Mouse (Mus musculus) central nervous system, embryonic 14 days (tissue): Measurements from ENCODE around the gene Lix1l. TPM values are rescaled to one million over a fixed set of nuclear protein-coding genes. Genes with fewer than 3 reads are reported as not detected.

ENCODE experiments used
- polyA plus RNA-seq: library from polyadenylated mRNA; depleted of rRNA; stranded (reverse); fragments of >200 nt; gene quantifications from 2 replicates; pipeline ENCODE4 v1.2.3, GENCODE M21; 2012; rRNA removed

Gene Lix1l
- polyA plus RNA-seq: 85.4 and 88.5 TPM in 2 replicates

GRCm38 (mm10) chr3:96600639-96601250 lies at the start of gene Lix1l:
TSS of gene Lix1l (plus strand) at chr3:96601149.

GRCm38 (mm10) chr3:96557694-96558093 lies 43.3 kb upstream of the Lix1l start, which contains the start of gene Txnip:
TSS of gene Txnip (plus strand) at chr3:96557957.

GRCm38 (mm10) chr3:96576690-96577541 lies 24.0 kb upstream of the Lix1l start, which contains the start of gene Gm16253:
TSS of gene Gm16253 (plus strand) at chr3:96576984.

GRCm38 (mm10) chr3:96593790-96594560 lies 7.0 kb upstream of the Lix1l start, which contains the start of gene Polr3gl:
TSS of gene Polr3gl (minus strand) at chr3:96594181.

GRCm38 (mm10) chr3:96596228-96596707 lies 4.7 kb upstream of the Lix1l start, which contains the start of gene Ankrd34a:
TSS of gene Ankrd34a (plus strand) at chr3:96596636.

GRCm38 (mm10) chr3:96629729-96630600 lies 29.0 kb downstream of the Lix1l start, which contains the start of gene Rbm8a:
TSS of gene Rbm8a (plus strand) at chr3:96629933.

DNA sequence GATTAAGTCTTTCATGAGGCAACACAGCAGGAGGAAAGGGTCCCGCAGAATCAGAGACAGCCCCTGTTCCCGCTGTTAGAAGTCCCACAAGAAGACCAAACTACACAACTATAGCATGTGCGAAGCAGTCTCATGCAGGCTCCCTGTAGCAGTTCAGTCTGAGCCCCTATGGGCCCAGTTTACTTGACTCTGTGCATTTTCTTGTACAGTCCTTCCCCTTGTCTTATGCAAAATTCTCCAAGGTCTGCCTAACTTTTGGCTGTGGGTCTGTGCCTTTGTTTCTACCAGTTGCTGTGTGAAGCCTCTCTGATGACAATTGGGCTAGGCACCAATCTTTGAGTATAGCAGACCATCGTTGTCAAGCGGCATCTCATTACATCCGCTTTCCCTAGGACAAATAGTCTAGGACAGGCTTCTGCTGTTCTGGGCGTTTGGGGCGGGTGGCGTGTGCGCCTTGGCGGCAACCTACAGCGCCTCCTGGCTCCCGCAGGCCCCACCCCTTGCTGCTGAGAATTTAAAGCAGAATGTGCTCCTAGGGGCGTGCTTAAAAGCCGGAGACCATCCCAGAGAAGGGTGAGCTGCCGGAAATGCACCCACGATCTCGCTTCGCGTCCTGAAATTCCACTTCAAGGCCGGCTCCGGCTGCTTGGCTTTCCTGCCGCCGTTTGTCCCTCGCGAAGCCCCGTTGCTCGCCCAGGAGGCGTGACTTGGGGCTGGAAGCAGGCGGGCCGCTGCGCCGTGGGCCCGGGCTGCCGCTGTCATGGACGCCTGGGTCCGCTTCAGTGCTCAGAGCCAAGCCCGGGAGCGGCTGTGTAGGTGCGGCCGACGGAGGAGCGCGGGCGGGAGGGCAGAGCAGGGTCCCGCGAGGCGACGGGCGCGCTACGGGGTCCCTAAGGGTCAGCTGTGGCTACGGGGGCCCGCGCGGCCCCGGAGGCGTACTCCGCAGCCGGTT lies 34.3 kb downstream of the Lix1l start, which contains the start of the genes Pex11b and Gm42957:
Gene Pex11b (plus strand): TSS at position 449 of the 952 bp plus-strand sequence.
Gene Gm42957 (plus strand): TSS at position 547 of the 952 bp plus-strand sequence.

DNA sequence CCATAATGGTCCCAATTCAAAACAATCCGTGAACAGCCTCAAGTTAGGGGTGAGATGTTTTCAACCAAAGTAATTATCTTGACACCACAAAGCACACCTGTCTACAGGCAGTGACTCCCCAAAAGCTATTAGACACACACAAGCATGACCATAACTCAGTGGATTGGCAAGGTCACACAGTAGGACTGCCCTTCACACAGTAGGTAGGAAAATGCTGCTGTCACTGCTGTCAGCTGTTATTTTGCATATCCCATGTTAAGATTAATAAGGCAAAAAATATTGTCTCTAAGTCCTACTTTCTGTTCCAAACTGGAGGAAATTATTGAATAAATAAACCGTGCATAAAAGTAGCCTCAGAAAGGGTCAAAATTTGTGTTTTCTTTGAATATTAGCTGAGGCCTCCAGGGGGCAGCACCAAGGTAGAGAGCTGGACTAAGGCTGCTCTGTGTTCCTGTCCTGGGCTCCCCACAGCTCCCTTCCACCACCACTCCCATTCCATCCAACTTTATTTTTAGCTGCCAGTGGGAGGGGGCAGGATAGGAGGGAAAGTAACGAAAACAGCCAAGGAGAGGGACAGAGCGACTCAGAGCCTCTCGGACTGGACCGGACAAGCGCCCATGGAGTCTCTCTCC lies 44.2 kb downstream of the Lix1l start, which contains the start of gene Itga10:
Gene Itga10 (plus strand): TSS at position 567 of the 632 bp plus-strand sequence.

DNA sequence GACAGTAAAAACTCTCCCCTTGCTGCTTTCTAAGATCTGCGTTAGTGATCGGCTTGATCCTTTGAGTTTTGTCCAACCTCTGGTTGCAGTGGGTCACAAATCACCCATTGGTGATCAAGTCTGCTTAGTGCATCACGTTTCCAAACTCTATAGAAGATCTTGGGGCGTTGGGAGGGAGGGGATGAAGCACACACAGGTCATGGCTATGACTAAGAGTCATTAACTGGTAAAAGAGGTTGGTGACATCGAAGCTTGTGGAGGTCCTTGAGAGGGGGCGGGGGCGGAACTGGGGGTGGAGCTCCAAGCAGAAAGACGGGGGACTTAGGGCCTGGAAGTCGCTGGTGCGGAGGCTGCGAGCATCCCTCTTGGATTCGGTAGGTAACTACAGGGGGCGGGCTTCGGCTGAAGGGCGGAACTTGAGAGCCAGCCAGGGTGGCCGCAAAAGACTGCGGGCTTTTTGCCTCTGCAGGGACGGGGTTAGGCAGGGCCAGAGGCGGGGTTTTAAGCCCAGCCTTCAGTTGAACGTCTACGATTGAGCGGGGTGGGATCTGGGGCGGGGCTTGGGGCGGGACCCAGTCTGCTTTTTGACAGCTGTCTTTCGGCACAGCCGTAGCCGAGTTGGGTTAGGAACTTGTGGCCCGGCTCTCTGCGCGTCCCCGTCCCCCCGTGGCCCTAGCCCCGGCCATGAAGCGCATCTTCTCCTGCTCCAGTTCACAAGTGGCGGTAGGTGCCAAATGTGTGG lies 68.9 kb downstream of the Lix1l start, which contains the start of gene Ankrd35:
Gene Ankrd35 (plus strand): TSS at position 405 of the 742 bp plus-strand sequence.

Other genes starting within 250 kb of the Lix1l start
- not detected in 2 replicates for gene BC107364, start 148.8 kb upstream of the Lix1l start, polyA plus RNA-seq
- gene Hfe2, start 76.0 kb upstream of the Lix1l start, polyA plus RNA-seq: 0.33 and 4.1 TPM in 2 replicates
- gene Txnip, start 43.2 kb upstream of the Lix1l start, polyA plus RNA-seq: 99.4 and 105 TPM in 2 replicates
- gene Gm16253, start 24.2 kb upstream of the Lix1l start, polyA plus RNA-seq: not detected in 2 replicates
- 48.2 and 48.9 TPM in 2 replicates for gene Polr3gl, start 7.0 kb upstream of the Lix1l start, polyA plus RNA-seq
- 8.9 and 9.6 TPM in 2 replicates for gene Ankrd34a, start 4.5 kb upstream of the Lix1l start, polyA plus RNA-seq
- 73.4 and 80.8 TPM in 2 replicates for gene Rbm8a, start 28.8 kb downstream of the Lix1l start, polyA plus RNA-seq
- 50.4 and 51.8 TPM in 2 replicates for gene Pex11b, start 34.2 kb downstream of the Lix1l start, polyA plus RNA-seq
- gene Gm42957, start 34.3 kb downstream of the Lix1l start, polyA plus RNA-seq: 0.26 and 0.40 TPM in 2 replicates
- gene Itga10, start 44.4 kb downstream of the Lix1l start, polyA plus RNA-seq: 5.5 and 12.6 TPM in 2 replicates
- 1.2 and 2.1 TPM in 2 replicates for gene Ankrd35, start 69.0 kb downstream of the Lix1l start, polyA plus RNA-seq
- gene Pias3, start 95.2 kb downstream of the Lix1l start, polyA plus RNA-seq: 37.4 and 47.6 TPM in 2 replicates
- gene Nudt17, start 107.4 kb downstream of the Lix1l start, polyA plus RNA-seq: 8.5 and 10.7 TPM in 2 replicates
- gene Polr3c, start 126.5 kb downstream of the Lix1l start, polyA plus RNA-seq: 45.5 and 49.0 TPM in 2 replicates
- gene Rnf115, start 126.5 kb downstream of the Lix1l start, polyA plus RNA-seq: 42.7 and 46.4 TPM in 2 replicates
- 0.05 and 0.09 TPM in 2 replicates for gene Pdzk1, start 228.1 kb downstream of the Lix1l start, polyA plus RNA-seq
- gene Cd160, start 228.2 kb downstream of the Lix1l start, polyA plus RNA-seq: 0.04 TPM in 1 of 2 replicates, not detected in the other